Mouse (Mus musculus): ENCODE data around the gene Rprd2.
"Not testable (repeated sequence)": the region's sequence is repeated elsewhere in the genome, so short reads cannot be mapped to it uniquely, and the experiment has no call there.

Gene Rprd2

DNA sequence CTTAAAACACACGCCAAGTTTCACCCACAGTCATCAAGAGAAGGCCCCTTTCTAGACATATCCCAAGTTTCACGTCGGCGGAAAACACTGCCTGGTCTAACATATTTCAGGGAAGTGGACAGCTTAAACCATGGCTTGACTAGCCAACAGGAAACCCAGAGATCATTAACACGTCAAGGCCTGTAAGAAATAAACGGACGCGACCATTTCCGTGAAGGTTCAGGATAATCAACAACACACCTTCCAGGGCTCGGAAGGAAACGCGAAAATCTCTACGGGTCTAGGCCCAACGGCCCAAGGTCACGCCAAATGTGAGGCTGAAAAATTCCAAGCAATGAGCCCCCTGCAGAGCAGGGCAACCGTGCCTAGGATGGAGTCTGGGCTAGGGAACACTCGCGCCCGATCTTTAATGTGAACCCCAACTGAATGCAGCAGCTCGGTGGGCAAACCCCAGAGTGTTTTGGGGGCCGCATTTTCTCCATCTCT is 594 bp downstream of the Rprd2 start:
- peak; percentile 62 for DNase-seq (ENCODE audit: extremely low spot score)

DNA sequence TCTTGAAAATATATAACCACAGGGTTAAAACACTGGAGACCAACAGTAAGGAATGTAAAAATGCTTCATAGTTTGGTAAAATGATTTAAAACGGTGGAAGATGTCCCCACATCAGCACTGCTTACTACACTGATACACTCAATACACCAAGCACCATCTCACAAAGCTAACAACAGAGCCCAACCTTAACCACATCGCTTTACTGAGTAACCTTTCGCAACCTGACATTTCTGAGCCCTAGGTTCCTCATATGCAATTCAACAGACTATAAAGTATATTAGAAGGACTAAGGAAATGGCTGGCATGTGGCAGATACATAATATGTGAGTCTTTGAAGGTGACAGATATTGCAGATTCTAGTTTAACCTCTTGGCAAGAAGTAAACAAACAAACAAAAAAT is 2.0 kb downstream of the Rprd2 start:
- DNase-seq (ENCODE audit: extremely low spot score), result no peak

DNA sequence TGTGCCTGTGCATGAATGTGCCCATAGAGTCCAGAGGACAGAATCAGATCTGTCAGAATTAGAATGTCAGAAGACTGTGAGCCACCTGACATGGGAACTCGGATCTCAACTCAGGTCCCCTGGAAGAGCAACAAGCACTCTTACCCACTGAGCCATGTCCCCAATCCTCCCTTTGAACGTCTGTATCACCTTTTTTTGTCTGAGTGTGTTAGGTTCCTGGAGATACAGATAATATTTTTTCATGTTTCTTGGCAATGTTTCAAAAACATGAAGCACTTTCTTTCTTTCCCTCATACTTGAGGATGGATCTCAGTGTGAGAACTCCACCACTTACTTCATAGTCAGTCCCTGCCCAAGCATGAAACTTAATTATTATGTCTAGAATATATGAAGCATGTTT is 10.3 kb downstream of the Rprd2 start:
- no peak for DNase-seq (ENCODE audit: extremely low spot score)

DNA sequence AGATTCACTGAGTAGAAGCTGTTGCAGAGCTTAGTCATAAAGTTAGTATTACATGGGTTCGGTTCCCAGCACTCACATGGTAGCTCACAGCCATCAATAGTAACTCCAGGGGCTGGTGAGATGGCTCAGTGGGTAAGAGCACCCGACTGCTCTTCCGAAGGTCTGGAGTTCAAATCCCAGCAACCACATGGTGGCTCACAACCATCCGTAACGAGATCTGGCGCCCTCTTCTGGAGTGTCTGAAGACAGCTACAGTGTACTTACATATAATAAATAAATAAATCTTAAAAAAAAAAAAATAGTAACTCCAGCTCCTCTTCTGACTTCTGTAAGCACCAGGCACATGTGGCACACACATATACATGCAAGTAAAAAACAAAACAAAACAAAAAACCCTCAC is 11.0 kb downstream of the Rprd2 start:
- not testable (repeated sequence) for DNase-seq (ENCODE audit: extremely low spot score)

DNA sequence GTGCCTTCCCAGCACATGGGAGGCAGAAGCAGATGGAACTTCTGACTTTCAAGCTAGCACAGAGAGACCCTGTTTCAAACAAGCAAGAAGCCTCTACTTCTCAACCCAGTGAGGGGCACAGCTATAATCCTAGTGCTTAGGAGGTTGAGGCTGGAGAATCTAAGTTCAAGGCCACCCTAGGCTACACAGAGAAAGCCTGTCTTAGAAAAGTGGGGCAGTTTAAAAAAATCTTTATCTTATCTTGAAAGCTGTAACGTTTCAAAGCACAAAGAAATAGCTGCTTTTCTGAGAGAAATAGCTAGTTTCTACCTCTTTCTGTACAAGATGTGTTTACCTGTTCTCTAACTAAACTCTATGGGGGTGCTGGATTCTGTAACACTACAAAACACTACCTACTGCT is 12.0 kb downstream of the Rprd2 start:
- DNase-seq (ENCODE audit: extremely low spot score), result no peak

DNA sequence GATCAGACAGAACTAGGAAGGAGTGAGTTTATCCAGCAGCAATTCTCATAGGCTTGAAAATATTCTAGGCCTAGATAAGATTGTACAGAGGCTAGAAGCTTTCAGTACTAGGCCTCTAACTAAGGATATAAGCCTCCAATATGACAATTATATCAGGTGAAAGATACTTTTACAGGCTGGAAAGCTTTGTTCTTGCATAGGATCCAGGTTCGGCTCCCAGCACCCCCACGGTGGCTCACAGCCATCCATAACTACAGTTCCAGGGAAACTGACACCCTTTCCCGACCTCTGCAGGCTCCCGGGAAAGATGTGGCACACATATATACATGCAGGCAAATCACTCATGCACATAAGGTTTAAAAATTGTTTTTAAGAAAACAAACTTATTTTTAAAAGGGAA is 14.8 kb downstream of the Rprd2 start:
- DNase-seq (ENCODE audit: extremely low spot score), result no peak

DNA sequence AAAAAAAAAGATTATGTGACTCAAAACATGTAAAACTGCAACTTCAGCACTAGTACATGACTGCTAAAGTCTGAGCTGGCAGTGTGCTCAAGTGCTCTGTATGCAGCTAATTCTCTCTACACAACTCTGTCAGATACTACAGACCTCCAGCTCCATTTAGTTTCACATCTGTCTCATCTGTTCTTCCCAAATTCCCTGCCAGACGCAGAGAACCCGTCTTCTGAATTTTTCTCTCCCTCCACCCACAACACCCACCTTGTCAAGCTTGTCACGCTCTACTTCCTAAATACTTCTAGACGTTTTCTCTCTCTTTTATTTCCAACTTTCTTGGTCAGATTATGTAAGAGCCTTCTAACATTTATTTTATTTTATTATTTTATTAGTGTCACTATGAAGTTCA is 19.9 kb downstream of the Rprd2 start:
- DNase-seq (ENCODE audit: extremely low spot score), result no peak

DNA sequence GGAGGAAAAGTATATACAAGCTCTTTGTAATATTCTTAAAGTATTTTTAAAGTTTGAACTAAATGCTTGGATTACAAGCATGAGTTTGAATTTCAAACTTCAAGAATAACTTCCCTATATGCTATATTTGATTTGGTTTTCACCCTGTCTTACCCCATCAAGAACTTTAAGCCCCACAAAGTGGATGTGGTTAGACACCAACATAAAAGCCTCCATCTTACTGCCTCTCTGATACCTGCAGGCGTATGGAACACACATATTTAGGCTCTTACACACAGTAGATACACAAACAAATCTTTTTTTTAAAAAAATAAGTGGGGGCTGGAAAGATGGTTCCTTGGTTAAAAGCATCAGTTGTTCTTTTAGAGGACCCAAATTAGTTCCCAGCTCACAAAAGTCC is 24.4 kb downstream of the Rprd2 start:
- no peak for DNase-seq (ENCODE audit: extremely low spot score)

DNA sequence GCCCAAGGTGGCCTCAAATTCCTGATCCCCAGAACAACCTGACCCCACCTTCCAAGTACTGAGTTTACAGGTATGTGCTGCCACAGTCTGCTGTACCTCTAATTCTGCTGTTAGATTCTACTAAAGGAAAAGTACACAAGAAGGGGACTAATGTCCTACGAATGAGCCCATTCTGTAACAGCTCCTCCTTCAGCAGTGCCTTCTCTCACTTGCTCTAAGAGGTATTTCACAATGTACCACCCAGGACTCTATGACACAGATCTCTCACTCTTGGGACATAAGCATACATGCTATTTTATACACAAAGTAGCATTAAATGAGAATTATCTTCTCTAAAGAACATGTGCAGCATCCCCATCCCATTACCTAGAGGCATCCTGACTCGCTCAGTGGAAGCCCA is 25.0 kb downstream of the Rprd2 start:
- no peak for DNase-seq (ENCODE audit: extremely low spot score)

DNA sequence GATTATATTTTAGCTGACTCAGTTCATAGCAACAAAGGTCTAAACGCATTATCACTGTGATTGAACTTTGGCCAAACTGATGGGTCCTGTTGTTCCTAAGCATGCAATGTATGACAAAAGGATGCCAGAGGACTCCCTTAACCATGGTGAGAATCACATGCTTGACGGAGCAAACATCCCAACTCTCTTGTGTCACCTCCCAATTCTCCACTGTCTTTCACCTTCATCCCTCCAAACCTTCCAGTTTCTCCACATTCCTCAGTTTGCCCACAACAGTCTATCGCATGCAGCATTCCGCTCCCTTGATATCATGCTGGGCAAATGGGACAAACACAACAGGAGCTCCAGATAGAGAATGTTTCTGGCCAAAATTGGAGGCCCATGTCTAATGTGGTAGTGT is 33.2 kb downstream of the Rprd2 start:
- no peak for DNase-seq (ENCODE audit: extremely low spot score)

DNA sequence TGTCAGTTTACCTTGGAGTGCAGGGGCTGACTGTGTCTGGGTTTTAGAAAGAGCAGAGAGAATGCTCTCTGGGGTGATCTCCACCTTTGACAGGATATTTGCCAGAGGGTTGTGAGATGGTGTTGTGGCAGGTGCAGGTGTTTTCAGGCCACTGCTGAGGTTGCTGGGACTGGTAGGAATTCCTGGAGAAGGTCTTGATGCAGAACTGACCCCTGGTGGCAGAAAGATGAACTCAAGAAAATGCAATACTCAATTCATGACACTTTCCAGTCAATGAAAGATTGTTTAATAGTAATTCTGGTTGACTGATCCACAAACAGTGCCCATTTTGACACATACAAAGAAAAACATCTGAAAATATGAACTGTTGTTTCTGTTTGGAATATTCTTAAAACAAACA is 46.7 kb downstream of the Rprd2 start:
- DNase-seq (ENCODE audit: extremely low spot score), result no peak

DNA sequence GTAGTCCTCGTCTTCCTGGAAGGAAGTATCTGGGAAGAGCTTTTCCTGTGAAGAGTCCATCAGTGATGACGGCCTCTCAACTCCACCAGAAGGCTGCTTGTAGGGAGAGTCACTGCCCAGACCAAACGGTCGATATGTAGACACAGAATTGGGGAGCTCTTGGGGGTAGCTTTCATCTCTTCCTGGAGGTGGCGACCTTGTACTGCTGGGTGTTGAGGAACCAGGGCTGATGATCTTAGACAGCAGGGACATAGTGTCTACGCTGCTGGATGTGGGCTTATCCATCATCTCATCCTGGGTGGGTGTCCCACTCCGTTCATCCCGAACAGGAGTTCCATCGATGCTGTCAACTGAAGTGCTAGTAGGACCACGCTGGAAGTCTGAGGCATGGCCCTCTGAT is 53.1 kb downstream of the Rprd2 start:
- no peak for DNase-seq (ENCODE audit: extremely low spot score)

DNA sequence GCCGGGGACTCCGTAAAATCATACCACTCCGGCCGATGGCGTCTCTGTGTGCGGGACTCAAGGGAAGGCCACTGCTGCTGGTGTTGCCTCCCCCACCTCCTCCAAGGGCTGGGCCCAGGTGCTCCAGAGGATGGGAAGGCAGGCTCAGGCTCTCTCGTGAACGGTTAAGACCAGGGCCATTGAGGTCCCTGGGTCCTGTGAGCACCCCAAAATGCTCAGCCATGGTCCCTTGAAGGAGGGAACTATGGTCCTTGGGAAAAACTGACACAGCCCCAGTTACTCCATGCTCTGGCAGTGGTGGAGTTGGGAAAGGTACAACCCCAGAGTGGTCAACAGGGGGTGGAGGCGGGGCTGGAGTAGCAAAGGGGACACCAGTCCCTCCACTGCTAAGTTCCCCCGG is 54.9 kb downstream of the Rprd2 start:
- no peak for DNase-seq (ENCODE audit: extremely low spot score)

DNA sequence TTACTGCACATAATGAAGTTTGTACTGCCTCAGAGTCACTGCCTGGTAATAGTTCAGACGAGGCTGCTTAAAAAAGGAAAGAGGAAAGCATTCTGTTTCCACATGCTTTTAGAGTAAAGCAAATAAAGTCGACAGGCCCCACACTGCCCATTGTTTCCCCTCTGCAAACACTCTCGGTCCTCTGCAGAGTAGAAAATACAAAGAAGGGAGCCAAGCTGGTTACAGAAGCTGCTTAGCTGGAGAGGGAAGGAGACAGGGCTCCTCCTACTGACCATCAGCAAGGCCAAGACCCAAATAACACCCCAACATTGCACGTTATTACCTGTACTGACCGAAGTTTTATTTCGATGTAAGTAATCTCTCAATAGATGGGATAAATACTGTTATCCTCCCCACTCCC is 55.7 kb downstream of the Rprd2 start:
- DNase-seq (ENCODE audit: extremely low spot score), result no peak

DNA sequence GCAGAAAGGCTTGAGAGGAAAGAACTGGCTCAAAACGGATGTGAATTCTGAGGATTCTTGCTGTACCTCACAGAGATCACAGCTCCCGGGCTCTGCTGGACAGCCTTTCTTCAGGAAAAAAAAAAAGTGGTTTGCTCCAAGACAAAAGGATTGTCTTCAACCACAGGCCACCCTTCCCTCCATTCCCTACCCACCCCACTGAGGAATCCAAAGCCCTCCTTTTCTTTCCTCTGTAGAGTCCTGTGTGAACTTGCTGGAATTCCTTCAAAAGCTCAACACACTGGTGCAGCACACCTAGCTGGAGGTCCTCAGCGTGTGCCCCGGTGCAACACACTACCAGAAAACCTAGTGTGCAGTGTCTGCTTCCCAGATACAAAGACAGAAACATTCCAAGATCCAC is 56.9 kb downstream of the Rprd2 start:
- no peak for DNase-seq (ENCODE audit: extremely low spot score)

DNA sequence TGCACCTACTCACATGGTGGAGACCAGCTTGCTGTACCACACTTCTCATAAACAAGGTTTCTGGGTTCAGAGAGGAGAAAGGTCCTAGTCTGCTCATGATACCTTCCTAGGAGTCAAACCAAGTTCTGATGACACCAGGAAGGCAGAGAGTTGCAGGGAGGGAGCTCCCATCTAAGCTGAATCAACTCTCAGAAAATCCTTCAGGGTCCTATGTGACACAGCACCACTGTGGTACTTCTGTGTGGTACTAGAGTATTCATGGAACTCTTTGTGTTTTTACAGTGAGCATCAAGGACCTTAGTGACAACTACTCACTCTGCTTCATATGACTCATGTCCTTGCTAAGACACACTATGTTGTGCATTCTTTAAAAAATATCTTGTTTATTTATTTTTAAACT is 58.0 kb downstream of the Rprd2 start:
- DNase-seq (ENCODE audit: extremely low spot score), result no peak

DNA sequence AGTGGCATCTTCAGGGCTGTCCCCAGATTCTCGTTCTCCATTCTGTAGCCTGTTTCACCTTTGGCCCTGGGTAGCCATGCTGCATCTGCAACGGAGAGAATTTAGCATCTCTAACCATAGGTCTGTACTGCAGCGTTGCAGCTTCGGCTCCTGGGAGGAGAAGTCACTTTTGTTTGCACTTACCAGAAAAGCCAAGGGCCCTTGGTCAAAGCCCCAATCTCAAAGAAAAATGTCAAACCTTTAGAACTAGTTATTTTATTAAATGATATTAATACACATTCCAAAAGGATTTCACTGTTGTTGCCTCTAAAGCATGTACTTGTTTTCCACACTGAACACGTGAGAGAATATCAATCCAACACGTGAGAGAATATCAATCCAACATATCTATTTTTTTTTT is 58.6 kb downstream of the Rprd2 start, which contains the start of gene Tars2:
Gene Tars2, minus strand, starts transcription at position 101 of the 400 bp plus-strand sequence.
- no peak for DNase-seq (ENCODE audit: extremely low spot score)

DNA sequence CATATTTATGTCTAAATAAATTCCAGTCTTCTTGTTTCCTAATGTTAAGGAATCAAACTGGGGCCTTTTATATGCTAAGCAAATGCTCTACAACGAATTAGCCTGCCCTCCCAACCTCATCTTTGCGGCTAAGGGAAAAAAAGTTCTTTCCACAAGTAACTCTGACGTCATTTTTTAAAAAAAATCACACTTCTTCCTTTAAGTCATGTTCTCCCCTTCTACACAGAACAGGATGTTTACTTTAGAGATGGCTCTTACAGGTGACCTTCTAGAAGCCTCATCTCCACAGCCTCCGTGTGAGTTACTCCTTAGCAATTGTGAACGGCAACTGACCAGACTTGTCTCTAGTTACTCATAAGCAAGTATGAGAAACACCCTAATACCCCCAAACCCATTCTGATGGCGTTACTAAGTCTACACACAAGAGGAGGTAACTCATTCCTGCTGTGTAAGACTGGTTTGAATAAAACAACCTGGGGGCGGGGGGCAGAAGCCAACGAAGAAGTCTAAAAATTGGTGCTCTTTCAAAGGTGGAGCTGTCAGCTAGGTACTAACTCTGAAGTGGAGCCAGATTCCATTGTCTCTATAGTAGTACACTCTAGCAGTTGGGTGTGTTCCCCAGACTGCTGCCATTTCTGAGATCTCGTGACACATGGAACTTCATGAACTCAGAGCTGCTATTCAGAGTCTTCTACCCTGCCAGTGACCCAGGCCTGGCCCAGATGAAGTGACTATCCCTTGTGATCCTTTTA is 60.0 kb downstream of the Rprd2 start:
- DNase-seq (ENCODE audit: extremely low spot score), result no peak

DNA sequence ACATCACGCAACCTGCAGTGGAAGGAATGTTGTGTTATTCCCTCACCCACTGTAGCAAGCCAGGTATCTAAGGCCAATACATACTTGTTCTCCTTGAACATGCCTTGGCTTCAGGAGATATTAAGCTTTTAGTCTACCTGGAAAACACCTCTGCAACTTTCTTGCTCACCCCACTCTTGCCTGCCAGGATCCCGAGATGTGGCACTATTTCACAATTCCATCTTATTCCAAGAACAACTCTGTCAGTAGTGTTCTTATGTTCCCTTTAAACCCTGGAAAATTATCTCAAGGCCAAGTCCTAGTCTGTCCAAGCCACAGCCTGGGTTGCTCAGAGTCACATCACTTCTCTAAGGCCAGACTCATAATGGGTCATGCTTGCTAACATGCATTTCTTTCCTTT is 61.9 kb downstream of the Rprd2 start:
- no peak for DNase-seq (ENCODE audit: extremely low spot score)

DNA sequence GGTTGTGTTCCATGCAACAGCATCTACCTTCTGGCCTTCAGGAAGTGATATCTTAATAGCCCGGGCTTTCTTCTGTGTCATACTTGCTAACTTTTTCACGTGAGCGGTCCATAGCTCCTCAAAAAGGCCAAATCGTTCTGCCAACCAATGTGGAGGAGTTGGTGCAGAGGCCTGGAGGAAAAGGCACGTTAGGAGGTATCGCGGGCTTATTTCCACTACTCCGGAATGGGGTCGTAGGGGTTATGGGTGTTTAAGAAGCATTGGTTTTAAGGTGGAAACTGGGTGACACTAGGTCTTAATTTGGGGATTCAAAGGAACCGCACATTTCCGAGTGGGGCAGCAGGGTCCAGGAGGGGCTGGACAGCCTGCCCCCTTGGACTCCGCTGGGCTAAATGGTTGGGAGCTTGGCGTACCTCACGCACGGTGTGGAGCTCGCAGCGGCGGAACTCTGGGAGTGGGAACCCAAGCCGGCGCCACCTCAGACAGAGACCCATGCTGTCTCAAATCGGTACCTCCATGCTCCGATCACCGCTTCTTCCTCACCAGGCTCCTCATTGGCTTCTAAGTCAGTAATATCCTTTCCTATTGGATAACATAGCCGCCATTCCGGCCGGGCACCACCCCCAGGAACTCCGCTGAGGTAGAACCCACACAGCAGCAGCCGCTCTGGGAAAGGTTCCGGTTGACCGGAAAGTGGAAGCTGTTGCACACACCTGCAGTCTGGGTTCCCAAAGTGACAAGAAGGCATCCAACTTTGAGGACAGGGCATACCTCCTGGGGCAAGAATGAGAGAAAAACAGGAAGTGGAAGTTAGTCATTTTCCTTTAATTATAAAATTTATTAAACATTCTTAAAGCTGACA is 64.1 kb downstream of the Rprd2 start:
- peak; percentile 93 for DNase-seq (ENCODE audit: extremely low spot score)

DNA sequence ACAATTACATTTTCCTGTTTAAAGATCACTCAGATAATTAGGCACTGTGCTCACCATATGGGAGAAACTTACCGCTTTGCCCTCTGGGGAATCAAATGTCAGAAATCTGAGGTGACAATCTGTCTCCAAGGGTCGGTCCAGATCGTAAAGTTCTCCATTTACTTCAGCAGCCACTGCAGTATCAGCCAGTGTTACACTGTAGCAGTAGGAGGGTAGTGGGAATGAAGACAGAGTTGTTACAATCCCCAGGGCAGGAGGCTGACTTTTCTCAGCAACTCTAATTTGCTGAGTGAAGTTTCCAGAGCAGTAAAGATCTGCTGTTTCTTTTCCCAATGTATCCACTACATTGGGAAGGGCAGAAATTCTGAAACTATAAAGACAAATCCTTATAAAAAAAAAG is 65.7 kb downstream of the Rprd2 start:
- DNase-seq (ENCODE audit: extremely low spot score), result no peak

DNA sequence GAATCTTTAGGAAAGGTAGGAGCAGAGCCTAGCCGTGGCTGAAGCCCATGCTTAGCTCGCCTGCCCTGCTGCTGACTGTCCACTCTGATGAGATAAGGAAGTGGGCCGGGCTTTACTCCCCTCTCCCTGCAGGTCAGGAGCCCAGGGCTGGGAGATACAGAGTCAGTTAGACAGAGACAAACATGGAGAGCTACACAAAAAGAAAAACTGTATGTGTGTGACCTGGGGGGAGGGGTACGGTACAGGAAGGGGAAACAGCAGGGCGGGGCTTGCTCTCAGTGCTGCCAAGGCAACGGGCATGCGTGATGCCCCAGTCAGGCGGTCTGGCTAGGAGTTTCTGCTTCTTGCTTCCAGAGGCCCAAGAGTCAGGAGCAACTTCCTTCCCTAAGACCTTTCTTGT is 78.3 kb downstream of the Rprd2 start:
- DNase-seq (ENCODE audit: extremely low spot score), result no peak

All from embryo, embryonic 9.5 days (tissue).